Mouse (Mus musculus) stomach, postnatal 0 days (tissue): Measurements from ENCODE around the gene Usp43. TPM values are rescaled to one million over a fixed set of nuclear protein-coding genes. Genes with fewer than 3 reads are reported as not detected.

Source experiments
- ATAC-seq: fragments of 200-750 bp; cut with Nextera tagmentation; 2 replicates; pipeline ENCODE4 v1.8.0; 2017; ENCODE audit not compliant: low FRiP score, low TSS enrichment
- DNase-seq: peaks from one replicate; pipeline ENCODE4 v3.0.0-alpha.2; 2016; ENCODE audit warnings: low spot score
- H3K27ac ChIP-seq: fragments of 300-500 bp; sonication (generic); replicated peaks from 2 replicates; pipeline ENCODE4 v1.5.1; 2014; ENCODE audit warnings: mild to moderate bottlenecking, control low read depth
- H3K27me3 ChIP-seq: fragments of 300-500 bp; sonication (generic); 2 replicates; pipeline ENCODE4 v1.6.1; 2014; ENCODE audit warnings: low read length; ENCODE audit not compliant: control insufficient read depth, insufficient read depth
- H3K36me3 ChIP-seq: fragments of 300-500 bp; sonication (generic); 2 replicates; pipeline ENCODE4 v1.6.1; 2014; ENCODE audit warnings: low read length, mixed read lengths; ENCODE audit not compliant: control insufficient read depth, insufficient read depth
- H3K4me1 ChIP-seq: fragments of 300-500 bp; sonication (generic); replicated peaks from 2 replicates; pipeline ENCODE4 v1.6.1; 2014; ENCODE audit warnings: antibody characterized with exemption; ENCODE audit not compliant: control insufficient read depth, insufficient read depth
- H3K4me2 ChIP-seq: fragments of 300-500 bp; sonication (generic); replicated peaks from 2 replicates; pipeline ENCODE4 v1.6.1; 2014; ENCODE audit warnings: low read depth, mild to moderate bottlenecking, control low read depth, moderate library complexity
- H3K4me3 ChIP-seq: fragments of 300-500 bp; sonication (generic); 2 replicates; pipeline ENCODE4 v1.5.1; 2014; ENCODE audit warnings: low read depth, low read length, control low read depth
- H3K9ac ChIP-seq: fragments of 300-500 bp; sonication (generic); 2 replicates; pipeline ENCODE4 v1.6.1; 2014; ENCODE audit warnings: mild to moderate bottlenecking, low read length, control low read depth, mixed read lengths
- H3K9me3 ChIP-seq: fragments of 300-500 bp; sonication (generic); 2 replicates; pipeline ENCODE4 v1.6.1; 2016; ENCODE audit warnings: low read length; ENCODE audit not compliant: control insufficient read depth
- CTCF ChIP-seq: IDR thresholded peaks from 2 replicates; pipeline ENCODE4 v1.5.1; 2016; ENCODE audit warnings: antibody characterized with exemption, low read depth, mild to moderate bottlenecking, moderate library complexity
- EP300 ChIP-seq: optimal IDR thresholded peaks from 2 replicates; pipeline ENCODE3; 2016; ENCODE audit warnings: antibody characterized with exemption
- WGBS: fragments of 180-500 bp; shearing (Covaris S2); extraction: QIAGEN DNeasy Blood & Tissue Kit; methylation state at CpG from one replicate; pipeline ENCODE4 v1.1.7; 2014; 5-methylcytosine and 5-hydroxymethylcytosine counted together
- polyA plus RNA-seq: library from polyadenylated mRNA; unstranded; fragments of >200 nt; fragmentation: Nextera tagmentation; extraction: Ambion mirVana; gene quantifications from 2 replicates; pipeline ENCODE4 v1.2.1, GENCODE M21; 2015

Usp43 gene
- polyA plus RNA-seq, 1 experiment from 2014 or later: 2.0 TPM

GRCm38 (mm10) chr11:67917126-67917525 lies 4.8 kb downstream of the Usp43 start:
- Histone ChIP-seq H3K4me1 (no peaks in the 10 kb centered on the region), H3K4me2 (no peak overlapping the region), H3K36me3 (no peaks in the 10 kb centered on the region), H3K9ac (no peak overlapping the region), H3K4me3 (no peak overlapping the region), H3K9me3 (no peaks in the 10 kb centered on the region), H3K27me3 (no peaks in the 10 kb centered on the region), H3K27ac (no peak overlapping the region)
- DNase-seq (no peak), ATAC-seq (no peak)
- no peak for TF ChIP-seq CTCF
- TF ChIP-seq EP300: no peak
- 69% methylated on average over 3 of the region's 3 CpGs for WGBS

GRCm38 (mm10) chr11:67911074-67911473 lies 10.9 kb downstream of the Usp43 start:
- no peaks in the 10 kb centered on the region for H3K9me3 ChIP-seq
- WGBS: 58% methylated on average over 5 of the region's 5 CpGs
- peak; percentile 61; the same call in 1 of the 2 replicates for ATAC-seq
- H3K9ac ChIP-seq: no peak overlapping the region
- TF ChIP-seq CTCF (no peak), EP300 (no peak)
- no peak for DNase-seq
- H3K4me3 ChIP-seq: no peak overlapping the region
- H3K4me2 ChIP-seq: no peak overlapping the region
- no peaks in the 10 kb centered on the region for H3K36me3 ChIP-seq
- 0 out of 2 replicates have a peak, but pooled peaks cover 2% of the 10 kb centered on the region for H3K4me1 ChIP-seq
- H3K27ac ChIP-seq: 0 out of 2 replicates have a peak overlapping the region, but pooled peaks have one; percentile 25
- H3K27me3 ChIP-seq: no peaks in the 10 kb centered on the region

GRCm38 (mm10) chr11:67903756-67904155 lies 18.2 kb downstream of the Usp43 start:
- H3K36me3 ChIP-seq: no peaks in the 10 kb centered on the region
- 80% methylated on average over 4 of the region's 4 CpGs for WGBS
- TF ChIP-seq EP300 (no peak), CTCF (no peak)
- no peaks in the 10 kb centered on the region for H3K9me3 ChIP-seq
- no peaks in the 10 kb centered on the region for H3K27me3 ChIP-seq
- no peak for ATAC-seq
- no peak overlapping the region for H3K9ac ChIP-seq
- no peak overlapping the region for H3K4me2 ChIP-seq
- no peak overlapping the region for H3K27ac ChIP-seq
- H3K4me3 ChIP-seq: no peak overlapping the region
- no peak for DNase-seq
- H3K4me1 ChIP-seq: no peaks in the 10 kb centered on the region

GRCm38 (mm10) chr11:67897064-67897560 lies 24.8 kb downstream of the Usp43 start:
- ATAC-seq: peak; percentile 92
- no peaks in the 10 kb centered on the region for H3K4me1 ChIP-seq
- no peaks in the 10 kb centered on the region for H3K9me3 ChIP-seq
- DNase-seq: peak; percentile 73
- no peak overlapping the region for H3K9ac ChIP-seq
- WGBS: 36% methylated on average over 8 of the region's 8 CpGs
- H3K27ac ChIP-seq: no peak overlapping the region
- no peak overlapping the region for H3K4me2 ChIP-seq
- TF ChIP-seq EP300: no peak
- peak; percentile 87 for TF ChIP-seq CTCF
- H3K4me3 ChIP-seq: no peak overlapping the region
- H3K27me3 ChIP-seq: no peaks in the 10 kb centered on the region
- H3K36me3 ChIP-seq: no peaks in the 10 kb centered on the region

GRCm38 (mm10) chr11:67895641-67896040 lies 26.3 kb downstream of the Usp43 start:
- TF ChIP-seq EP300 (no peak), CTCF (no peak)
- 82% methylated on average over 7 of the region's 7 CpGs for WGBS
- H3K4me2 ChIP-seq: no peak overlapping the region
- no peaks in the 10 kb centered on the region for H3K27me3 ChIP-seq
- no peak overlapping the region for H3K9ac ChIP-seq
- no peaks in the 10 kb centered on the region for H3K4me1 ChIP-seq
- DNase-seq (no peak), ATAC-seq (no peak)
- H3K27ac ChIP-seq: no peak overlapping the region
- H3K36me3 ChIP-seq: no peaks in the 10 kb centered on the region
- no peaks in the 10 kb centered on the region for H3K9me3 ChIP-seq
- no peak overlapping the region for H3K4me3 ChIP-seq

- ATAC-seq (no peak), DNase-seq (no peak)
- 72% methylated on average over 5 of the region's 5 CpGs for WGBS
- no peak overlapping the region for H3K27ac ChIP-seq
- no peaks in the 10 kb centered on the region for H3K4me1 ChIP-seq
- no peaks in the 10 kb centered on the region for H3K9me3 ChIP-seq
- no peaks in the 10 kb centered on the region for H3K36me3 ChIP-seq
- no peak for TF ChIP-seq CTCF
- TF ChIP-seq EP300: no peak
- H3K4me3 ChIP-seq: no peak overlapping the region
- no peaks in the 10 kb centered on the region for H3K27me3 ChIP-seq
- no peak overlapping the region for H3K4me2 ChIP-seq
- no peak overlapping the region for H3K9ac ChIP-seq
Observed at GRCm38 (mm10) chr11:67888521-67888920, 33.4 kb downstream of the Usp43 start.
